Mouse (Mus musculus) olfactory bulb, adult 2 months (tissue): ENCODE measurements around the gene Rhox1.

ENCODE experiments used
- CTCF ChIP-seq: fragments of 200-500 bp; IDR thresholded peaks from 2 replicates; pipeline ENCODE4 v1.5.1; 2012; ENCODE audit warnings: low read depth, mild to moderate bottlenecking, low read length, moderate library complexity; ENCODE audit not compliant: insufficient read depth
- POLR2A ChIP-seq: fragments of 200-500 bp; IDR thresholded peaks from 2 replicates; pipeline ENCODE4 v1.6.1; 2012; ENCODE audit warnings: mild to moderate bottlenecking, low read depth, low read length, moderate library complexity; ENCODE audit not compliant: insufficient read depth

GRCm38 (mm10) chrX:37191105-37191743 lies 30.8 kb downstream of the Rhox1 start, which contains the start of the genes Ndufa1 and Rnf113a1:
- no peak for TF ChIP-seq CTCF
- no peak for TF ChIP-seq POLR2A
